Mouse (Mus musculus) pancreas, adult 10 weeks (tissue): ENCODE measurements around the gene Prps1l3. TPM values are rescaled to one million over a fixed set of nuclear protein-coding genes. Genes with fewer than 3 reads are reported as not detected.

Experiments
- polyA plus RNA-seq: library from polyadenylated mRNA; stranded (reverse); fragments of 350-450 nt; fragmentation: Illumina TruSeq; extraction: RNeasy Lipid Tissue Mini Kit (QIAGEN cat#74804); gene quantifications from one replicate; pipeline ENCODE4 v1.2.3, GENCODE M21; 2015; ENCODE audit warnings: low read depth, low replicate concordance; ENCODE audit not compliant: insufficient read depth

Prps1l3 gene
- 4.7 TPM for polyA plus RNA-seq

GRCm38 (mm10) chr12:57230192-57230706 lies at the start of gene Prps1l3, which contains the start of gene Mipol1:
Gene Prps1l3 (plus strand): TSS chr12:57230412.
Gene Mipol1 (plus strand): TSS chr12:57230427.

DNA sequence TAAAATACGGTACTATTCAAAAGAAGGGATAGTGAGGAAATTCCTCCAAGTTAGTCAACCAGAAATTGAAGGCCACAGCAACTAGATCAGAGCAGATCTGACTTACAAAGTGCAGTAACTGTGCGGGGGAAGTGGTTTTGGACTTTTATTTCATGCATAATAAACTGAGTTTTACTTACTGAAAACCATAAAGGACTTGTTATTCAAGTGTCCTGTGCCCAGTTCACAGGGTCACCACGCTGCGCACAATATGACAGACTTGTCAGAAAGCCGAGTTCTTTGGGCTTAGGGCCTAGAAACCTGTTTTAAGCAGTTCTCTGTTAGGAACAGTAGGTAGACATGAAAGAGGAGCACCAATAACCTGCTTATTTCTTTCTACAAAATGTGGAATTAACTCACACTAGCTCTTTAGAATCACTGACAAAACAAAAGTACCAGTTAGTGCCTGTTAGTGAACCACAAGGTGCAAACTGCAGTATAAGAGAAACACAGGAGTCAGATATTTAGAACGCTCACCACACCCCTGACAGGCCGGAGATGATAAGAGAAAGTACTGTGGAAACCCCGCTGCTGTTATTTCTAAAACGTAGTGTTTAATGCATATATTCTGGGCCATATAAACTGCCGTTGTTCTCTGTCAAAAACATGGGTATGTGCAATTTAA lies 32.7 kb upstream of the Prps1l3 start, which contains the start of gene Slc25a21:
TSS of gene Slc25a21 (minus strand) at position 110 of the 664 bp plus-strand sequence.

Other genes with a start within 250 kb of the Prps1l3 start
- gene Slc25a21, start 32.9 kb upstream of the Prps1l3 start, polyA plus RNA-seq: not detected
- gene Mipol1, start within 50 bp of the Prps1l3 start, polyA plus RNA-seq: 1.6 TPM